Mouse (Mus musculus): Measurements from ENCODE around the gene Pir. TPM values are rescaled to one million over a fixed set of nuclear protein-coding genes. Genes with fewer than 3 reads are reported as not detected.

Gene Pir
- polyA plus RNA-seq, 1 experiment from 2014 or later = 4.6 TPM

- DNase-seq (ENCODE audit: low spot score) = no peak
- no peak for ATAC-seq (ENCODE audit: insufficient read depth, low FRiP score, low TSS enrichment)
- Histone ChIP-seq H3K4me3 (ENCODE audit: low read depth, low read length) (no peak overlapping the region), H3K4me1 (ENCODE audit: control insufficient read depth, insufficient read depth, low read length) (no peaks in the 10 kb centered on the region), H3K9me3 (ENCODE audit: control insufficient read depth, low read length) (no peaks in the 10 kb centered on the region), H3K27ac (ENCODE audit: low read depth, low read length) (no peak overlapping the region), H3K36me3 (ENCODE audit: control insufficient read depth, insufficient read depth, low read length) (no peaks in the 10 kb centered on the region), H3K9ac (ENCODE audit: low read length) (no peak overlapping the region), H3K27me3 (ENCODE audit: control insufficient read depth, insufficient read depth, low read length) (no peaks in the 10 kb centered on the region), H3K4me2 (ENCODE audit: low read depth) (no peak overlapping the region)
- 61% methylated on average over 1 of the region's 1 CpGs for WGBS
Observed at GRCm38 (mm10) chrX:164264861-164265260, 4.3 kb upstream of the Pir start.

DNA sequence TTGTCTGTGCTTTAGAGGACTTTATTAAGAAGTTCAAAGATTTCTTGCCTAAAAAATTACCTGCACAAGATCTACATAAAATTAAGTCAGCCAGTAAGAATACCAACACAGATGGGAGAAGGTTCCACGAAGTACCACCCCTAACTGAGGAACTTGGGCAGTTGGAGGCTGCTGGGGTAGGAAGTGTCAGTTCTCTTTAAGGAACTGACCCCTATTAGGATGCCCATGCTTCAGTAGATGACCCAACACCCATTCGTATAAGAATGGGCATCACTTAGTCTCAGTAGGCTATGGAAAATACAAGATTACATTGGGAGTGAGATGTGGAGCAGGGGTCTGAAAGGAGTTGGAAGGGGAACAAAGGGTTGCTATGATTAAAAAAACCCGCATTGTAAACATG is 1.4 kb downstream of the Pir start:
- Histone ChIP-seq H3K4me1 (ENCODE audit: control insufficient read depth, insufficient read depth, low read length) (no peaks in the 10 kb centered on the region), H3K27me3 (ENCODE audit: control insufficient read depth, insufficient read depth, low read length) (no peaks in the 10 kb centered on the region), H3K27ac (ENCODE audit: low read depth, low read length) (no peak overlapping the region), H3K4me3 (ENCODE audit: low read depth, low read length) (no peak overlapping the region), H3K9me3 (ENCODE audit: control insufficient read depth, low read length) (no peaks in the 10 kb centered on the region), H3K4me2 (ENCODE audit: low read depth) (no peak overlapping the region), H3K36me3 (ENCODE audit: control insufficient read depth, insufficient read depth, low read length) (no peaks in the 10 kb centered on the region), H3K9ac (ENCODE audit: low read length) (no peak overlapping the region)
- no peak for ATAC-seq (ENCODE audit: insufficient read depth, low FRiP score, low TSS enrichment)
- no peak for DNase-seq (ENCODE audit: low spot score)
- 83% methylated on average over 3 of the region's 3 CpGs for WGBS

- Histone ChIP-seq H3K36me3 (ENCODE audit: control insufficient read depth, insufficient read depth, low read length) (no peaks in the 10 kb centered on the region), H3K4me2 (ENCODE audit: low read depth) (no peak overlapping the region), H3K9me3 (ENCODE audit: control insufficient read depth, low read length) (no peaks in the 10 kb centered on the region), H3K4me1 (ENCODE audit: control insufficient read depth, insufficient read depth, low read length) (no peaks in the 10 kb centered on the region), H3K4me3 (ENCODE audit: low read depth, low read length) (no peak overlapping the region), H3K27ac (ENCODE audit: low read depth, low read length) (no peak overlapping the region), H3K9ac (ENCODE audit: low read length) (no peak overlapping the region), H3K27me3 (ENCODE audit: control insufficient read depth, insufficient read depth, low read length) (no peaks in the 10 kb centered on the region)
- WGBS = 66% methylated on average over 3 of the region's 3 CpGs
- ATAC-seq (ENCODE audit: insufficient read depth, low FRiP score, low TSS enrichment) (no peak), DNase-seq (ENCODE audit: low spot score) (no peak)
Observed at GRCm38 (mm10) chrX:164275536-164275935, 6.4 kb downstream of the Pir start.

GRCm38 (mm10) chrX:164280918-164281647 is 11.9 kb downstream of the Pir start:
- ATAC-seq (ENCODE audit: insufficient read depth, low FRiP score, low TSS enrichment) = no peak
- Histone ChIP-seq H3K27ac (ENCODE audit: low read depth, low read length) (no peak overlapping the region), H3K9ac (ENCODE audit: low read length) (no peak overlapping the region), H3K27me3 (ENCODE audit: control insufficient read depth, insufficient read depth, low read length) (no peaks in the 10 kb centered on the region), H3K9me3 (ENCODE audit: control insufficient read depth, low read length) (no peaks in the 10 kb centered on the region), H3K4me3 (ENCODE audit: low read depth, low read length) (no peak overlapping the region), H3K4me1 (ENCODE audit: control insufficient read depth, insufficient read depth, low read length) (no peaks in the 10 kb centered on the region), H3K4me2 (ENCODE audit: low read depth) (no peak overlapping the region), H3K36me3 (ENCODE audit: control insufficient read depth, insufficient read depth, low read length) (no peaks in the 10 kb centered on the region)
- DNase-seq (ENCODE audit: low spot score) = no peak
- 73% methylated on average over 7 of the region's 7 CpGs for WGBS

GRCm38 (mm10) chrX:164283808-164284207 is 14.6 kb downstream of the Pir start:
- WGBS = 90% methylated on average over 4 of the region's 4 CpGs
- no peak overlapping the region for H3K4me3 ChIP-seq (ENCODE audit: low read depth, low read length)
- H3K9ac ChIP-seq (ENCODE audit: low read length) = no peak overlapping the region
- no peak for DNase-seq (ENCODE audit: low spot score)
- H3K4me1 ChIP-seq (ENCODE audit: control insufficient read depth, insufficient read depth, low read length) = no peaks in the 10 kb centered on the region
- H3K27ac ChIP-seq (ENCODE audit: low read depth, low read length) = no peak overlapping the region
- no peak for ATAC-seq (ENCODE audit: insufficient read depth, low FRiP score, low TSS enrichment)
- no peaks in the 10 kb centered on the region for H3K36me3 ChIP-seq (ENCODE audit: control insufficient read depth, insufficient read depth, low read length)
- no peak overlapping the region for H3K4me2 ChIP-seq (ENCODE audit: low read depth)
- no peaks in the 10 kb centered on the region for H3K9me3 ChIP-seq (ENCODE audit: control insufficient read depth, low read length)
- no peaks in the 10 kb centered on the region for H3K27me3 ChIP-seq (ENCODE audit: control insufficient read depth, insufficient read depth, low read length)

DNA sequence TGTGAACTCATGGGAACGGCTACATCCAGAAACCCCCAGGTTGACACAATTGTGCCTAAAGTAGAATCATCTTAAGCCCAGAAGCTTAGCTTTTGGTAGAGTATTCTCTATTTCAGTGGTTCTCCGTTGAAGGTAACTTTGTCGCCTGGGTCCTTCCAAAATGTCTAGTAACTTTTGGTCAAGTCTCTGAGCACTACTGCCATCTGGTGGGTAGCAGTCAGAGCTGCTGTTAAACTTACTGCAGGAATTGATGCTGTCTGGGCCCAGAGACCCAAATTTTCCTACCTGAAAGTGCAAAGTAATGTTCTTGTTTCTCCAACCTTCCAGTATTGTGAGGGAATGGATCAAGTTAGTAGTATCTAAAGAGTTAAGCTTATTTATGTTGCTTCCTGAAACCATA is 17.9 kb downstream of the Pir start:
- peak; percentile 13 for DNase-seq (ENCODE audit: low spot score)
- H3K4me2 ChIP-seq (ENCODE audit: low read depth) = no peak overlapping the region
- H3K4me1 ChIP-seq (ENCODE audit: control insufficient read depth, insufficient read depth, low read length) = no peaks in the 10 kb centered on the region
- no peak overlapping the region for H3K4me3 ChIP-seq (ENCODE audit: low read depth, low read length)
- no peaks in the 10 kb centered on the region for H3K36me3 ChIP-seq (ENCODE audit: control insufficient read depth, insufficient read depth, low read length)
- WGBS = 76% methylated on average over 3 of the region's 3 CpGs
- no peak for ATAC-seq (ENCODE audit: insufficient read depth, low FRiP score, low TSS enrichment)
- no peaks in the 10 kb centered on the region for H3K27me3 ChIP-seq (ENCODE audit: control insufficient read depth, insufficient read depth, low read length)
- H3K27ac ChIP-seq (ENCODE audit: low read depth, low read length) = no peak overlapping the region
- H3K9me3 ChIP-seq (ENCODE audit: control insufficient read depth, low read length) = no peaks in the 10 kb centered on the region
- no peak overlapping the region for H3K9ac ChIP-seq (ENCODE audit: low read length)

DNA sequence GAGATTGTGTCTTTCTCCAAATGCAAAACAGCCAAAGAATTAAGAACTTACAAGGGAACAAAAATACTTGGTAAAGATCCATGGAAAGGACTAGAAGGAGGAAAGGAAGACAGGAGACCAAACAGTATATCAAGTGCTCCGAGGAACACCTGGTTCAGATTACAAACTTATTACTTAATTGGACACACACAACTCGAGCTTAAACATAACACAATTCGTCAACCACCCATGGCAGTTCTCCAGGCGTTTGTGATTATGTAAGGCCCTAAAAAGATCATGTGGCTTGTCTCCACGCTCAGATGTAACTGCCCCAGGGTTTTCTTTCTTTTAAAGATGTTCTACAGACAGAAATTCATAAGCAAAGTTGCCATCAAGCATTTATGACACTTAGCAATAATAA is 22.0 kb downstream of the Pir start:
- H3K9me3 ChIP-seq (ENCODE audit: control insufficient read depth, low read length) = no peaks in the 10 kb centered on the region
- no peaks in the 10 kb centered on the region for H3K36me3 ChIP-seq (ENCODE audit: control insufficient read depth, insufficient read depth, low read length)
- WGBS = 63% methylated on average over 5 of the region's 5 CpGs
- no peak for ATAC-seq (ENCODE audit: insufficient read depth, low FRiP score, low TSS enrichment)
- H3K4me3 ChIP-seq (ENCODE audit: low read depth, low read length) = no peak overlapping the region
- no peaks in the 10 kb centered on the region for H3K27me3 ChIP-seq (ENCODE audit: control insufficient read depth, insufficient read depth, low read length)
- DNase-seq (ENCODE audit: low spot score) = no peak
- no peak overlapping the region for H3K4me2 ChIP-seq (ENCODE audit: low read depth)
- H3K9ac ChIP-seq (ENCODE audit: low read length) = no peak overlapping the region
- H3K4me1 ChIP-seq (ENCODE audit: control insufficient read depth, insufficient read depth, low read length) = no peaks in the 10 kb centered on the region
- no peak overlapping the region for H3K27ac ChIP-seq (ENCODE audit: low read depth, low read length)

DNA sequence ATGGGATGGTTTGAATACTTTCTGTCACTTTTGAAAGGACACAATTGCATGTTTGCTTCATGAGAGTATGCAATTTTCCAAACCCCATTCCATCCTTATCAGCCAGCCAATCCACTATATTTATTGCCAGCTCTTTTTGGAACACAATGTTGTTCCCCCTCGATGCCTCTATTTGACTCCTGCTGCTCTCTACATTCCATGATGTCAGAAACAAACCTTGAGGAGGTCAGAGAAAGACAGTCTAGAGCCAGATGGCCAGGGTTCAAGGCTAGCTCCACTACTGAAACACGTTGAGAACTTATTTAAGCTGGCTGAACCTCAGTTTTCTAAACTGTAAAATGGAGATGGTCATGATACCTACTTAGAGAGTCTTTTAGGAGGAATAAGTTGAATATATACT is 37.1 kb downstream of the Pir start:
- DNase-seq (ENCODE audit: low spot score) (no peak), ATAC-seq (ENCODE audit: insufficient read depth, low FRiP score, low TSS enrichment) (no peak)
- Histone ChIP-seq H3K27me3 (ENCODE audit: control insufficient read depth, insufficient read depth, low read length) (no peaks in the 10 kb centered on the region), H3K27ac (ENCODE audit: low read depth, low read length) (no peak overlapping the region), H3K4me2 (ENCODE audit: low read depth) (no peak overlapping the region), H3K4me3 (ENCODE audit: low read depth, low read length) (no peak overlapping the region), H3K9me3 (ENCODE audit: control insufficient read depth, low read length) (no peaks in the 10 kb centered on the region), H3K9ac (ENCODE audit: low read length) (no peak overlapping the region), H3K36me3 (ENCODE audit: control insufficient read depth, insufficient read depth, low read length) (no peaks in the 10 kb centered on the region), H3K4me1 (ENCODE audit: control insufficient read depth, insufficient read depth, low read length) (no peaks in the 10 kb centered on the region)
- 76% methylated on average over 2 of the region's 2 CpGs for WGBS

GRCm38 (mm10) chrX:164313876-164314275 is 44.7 kb downstream of the Pir start:
- no peaks in the 10 kb centered on the region for H3K27me3 ChIP-seq (ENCODE audit: control insufficient read depth, insufficient read depth, low read length)
- H3K36me3 ChIP-seq (ENCODE audit: control insufficient read depth, insufficient read depth, low read length) = no peaks in the 10 kb centered on the region
- ATAC-seq (ENCODE audit: insufficient read depth, low FRiP score, low TSS enrichment) (no peak), DNase-seq (ENCODE audit: low spot score) (no peak)
- no peaks in the 10 kb centered on the region for H3K4me1 ChIP-seq (ENCODE audit: control insufficient read depth, insufficient read depth, low read length)
- no peaks in the 10 kb centered on the region for H3K9me3 ChIP-seq (ENCODE audit: control insufficient read depth, low read length)
- WGBS = 90% methylated on average over 1 of the region's 1 CpGs
- no peak overlapping the region for H3K4me3 ChIP-seq (ENCODE audit: low read depth, low read length)
- H3K4me2 ChIP-seq (ENCODE audit: low read depth) = no peak overlapping the region
- H3K27ac ChIP-seq (ENCODE audit: low read depth, low read length) = no peak overlapping the region
- no peak overlapping the region for H3K9ac ChIP-seq (ENCODE audit: low read length)

All from neural tube, embryonic 11.5 days (tissue).